Mouse (Mus musculus): Measurements from ENCODE around the gene Trpm8. TPM values are rescaled to one million over a fixed set of nuclear protein-coding genes. Genes with fewer than 3 reads are reported as not detected.

Gene Trpm8
- polyA plus RNA-seq, 1 experiment, result not detected

GRCm38 (mm10) chr1:88294650-88295049 lies 17.2 kb downstream of the Trpm8 start:
- 18% methylated on average over 1 of the region's 1 CpGs for WGBS
- DNase-seq (ENCODE audit: low read depth, low spot score), result no peak

DNA sequence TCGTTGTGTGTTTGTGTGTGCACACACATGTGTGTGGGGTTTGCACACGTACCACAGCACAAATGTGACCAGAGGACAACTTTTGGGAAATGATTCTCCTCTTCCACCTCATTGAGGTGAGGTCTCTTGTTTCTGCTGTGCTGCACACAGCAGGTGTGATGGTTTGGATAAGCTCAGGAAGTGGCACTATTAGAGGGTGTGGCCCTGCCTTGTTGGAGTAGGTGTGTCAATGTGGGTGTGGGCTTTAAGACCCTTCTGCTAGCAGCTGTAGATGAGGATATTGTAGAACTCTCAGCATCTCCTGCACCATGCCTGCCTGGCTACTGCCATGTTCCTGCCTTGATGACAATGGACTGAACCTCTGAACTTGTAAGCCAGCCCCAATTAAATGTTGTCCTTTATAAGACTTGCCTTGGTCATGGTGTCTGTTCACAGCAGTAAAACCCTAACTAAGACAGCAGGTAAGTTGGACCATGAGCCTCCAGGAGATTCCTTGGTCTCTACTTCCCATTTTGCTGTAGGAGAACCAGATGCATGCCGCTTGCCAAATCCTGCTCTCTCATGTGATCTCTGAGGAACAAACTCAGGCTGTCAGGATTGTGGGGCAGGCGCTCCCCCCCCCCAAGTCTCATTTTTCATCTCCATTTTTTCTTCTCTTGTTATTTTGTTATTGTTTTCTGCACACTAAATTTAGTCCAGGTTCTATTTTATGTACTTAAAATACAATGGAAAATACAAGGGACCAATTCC lies 18.9 kb downstream of the Trpm8 start:
- 68% methylated on average over 4 of the region's 4 CpGs for WGBS
- no peak for DNase-seq (ENCODE audit: low read depth, low spot score)

- WGBS, result 65% methylated on average over 7 of the region's 7 CpGs
- no peak for DNase-seq (ENCODE audit: low read depth, low spot score)
Measured at GRCm38 (mm10) chr1:88297480-88298258, 20.2 kb downstream of the Trpm8 start.

GRCm38 (mm10) chr1:88298686-88299528 lies 21.4 kb downstream of the Trpm8 start:
- DNase-seq (ENCODE audit: low read depth, low spot score), result no peak
- 58% methylated on average over 4 of the region's 4 CpGs for WGBS

- DNase-seq (ENCODE audit: low read depth, low spot score), result no peak
Measured at GRCm38 (mm10) chr1:88299529-88299945, 22.1 kb downstream of the Trpm8 start.

DNA sequence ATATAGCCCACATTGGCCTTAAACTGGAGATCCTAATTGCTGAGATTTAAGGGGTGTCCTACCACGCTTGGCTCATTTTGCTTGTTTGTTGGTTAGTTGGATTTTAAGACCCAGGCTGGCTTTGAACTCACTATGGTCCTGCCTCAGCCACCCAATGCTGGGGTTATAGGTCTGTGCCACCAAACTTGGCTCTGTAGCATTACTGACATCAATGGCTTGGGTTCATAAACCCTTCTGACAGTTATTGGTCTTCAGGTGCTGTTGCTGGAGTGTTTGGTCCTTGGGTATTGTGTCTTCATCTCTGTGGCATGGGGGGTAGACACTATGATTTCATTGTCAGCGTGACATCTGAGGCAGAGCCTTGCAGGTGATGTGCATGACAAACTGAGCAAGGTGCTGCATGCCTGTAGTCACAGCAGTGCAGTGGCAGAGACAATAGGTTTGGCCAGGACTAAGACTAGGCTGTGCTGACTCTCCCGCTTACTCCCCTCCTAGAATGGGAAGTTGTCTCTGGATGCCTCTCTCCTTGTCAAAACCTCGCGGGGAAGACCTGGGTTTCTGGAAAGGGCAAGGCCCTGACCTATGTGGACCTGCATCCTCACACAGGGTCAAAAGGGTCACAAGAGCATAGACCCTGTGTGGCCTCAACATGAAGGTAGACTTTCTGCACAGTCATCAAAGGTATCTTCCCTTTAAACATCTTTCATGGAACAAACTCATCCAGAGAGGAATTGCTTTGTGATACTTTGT lies 23.0 kb downstream of the Trpm8 start:
- DNase-seq (ENCODE audit: low read depth, low spot score), result no peak
- WGBS, result 38% methylated on average over 5 of the region's 5 CpGs

More at GRCm38 (mm10) chr1:88299529-88299945, 22.1 kb downstream of the Trpm8 start:
- WGBS, result 79% methylated on average over 2 of the region's 2 CpGs

- WGBS, result 67% methylated on average over 9 of the region's 9 CpGs
- no peak for DNase-seq (ENCODE audit: low read depth, low spot score)
Measured at GRCm38 (mm10) chr1:88301121-88302014, 23.9 kb downstream of the Trpm8 start.

DNA sequence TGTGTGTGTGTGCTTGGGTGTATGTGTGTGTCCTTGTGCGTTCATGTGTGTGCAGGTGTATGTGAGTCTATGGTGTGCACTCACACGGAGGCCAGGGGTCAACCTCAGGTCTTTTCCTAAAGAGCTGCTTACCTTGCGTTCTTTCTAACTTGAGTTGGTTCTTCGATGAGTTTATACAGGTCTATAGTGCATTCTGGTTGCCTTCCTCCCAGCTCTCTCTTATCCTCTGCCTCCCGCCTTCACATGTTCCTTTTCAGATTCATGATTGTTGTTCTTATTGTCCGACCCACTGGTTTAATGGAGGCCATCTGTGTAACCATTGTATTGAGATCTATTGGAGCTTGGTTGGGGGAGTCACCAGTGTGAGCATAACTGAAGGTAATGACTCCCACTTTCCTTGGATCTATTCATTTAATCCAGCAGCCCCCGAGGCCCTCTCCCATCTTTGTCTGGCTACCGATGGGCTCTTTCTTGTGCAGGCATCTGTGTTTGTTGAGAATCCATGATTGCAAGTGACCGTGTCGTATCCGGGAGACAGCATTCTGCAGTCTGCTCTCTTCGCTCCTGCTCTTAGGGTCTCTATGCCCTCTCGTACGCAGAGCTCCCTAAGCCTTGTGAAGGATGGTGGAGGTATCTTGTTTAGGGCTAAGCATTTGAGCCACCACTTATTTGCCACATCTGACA lies 24.7 kb downstream of the Trpm8 start:
- no peak for DNase-seq (ENCODE audit: low read depth, low spot score)
- WGBS, result 62% methylated on average over 14 of the region's 14 CpGs

DNA sequence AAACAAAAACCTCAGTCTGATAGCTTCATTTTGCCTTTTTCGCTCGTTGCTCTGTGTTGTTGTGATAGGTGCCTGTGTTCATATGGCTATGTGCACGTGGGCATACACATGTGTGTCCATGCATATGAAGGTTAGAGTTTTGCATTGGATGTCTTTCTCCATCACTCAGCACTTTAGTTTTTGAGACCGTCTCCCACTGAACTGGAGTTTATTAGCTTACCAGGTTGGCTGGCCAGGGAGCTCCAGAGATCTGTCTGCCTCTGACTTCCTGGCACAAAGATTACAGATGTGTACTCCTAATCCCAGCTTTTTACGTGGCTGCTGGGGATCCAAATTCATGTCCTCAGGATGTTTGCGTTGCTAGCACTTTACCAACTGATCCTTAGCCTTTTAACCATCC lies 26.3 kb downstream of the Trpm8 start:
- no peak for DNase-seq (ENCODE audit: low read depth, low spot score)
- WGBS, result 61% methylated on average over 6 of the region's 6 CpGs

DNA sequence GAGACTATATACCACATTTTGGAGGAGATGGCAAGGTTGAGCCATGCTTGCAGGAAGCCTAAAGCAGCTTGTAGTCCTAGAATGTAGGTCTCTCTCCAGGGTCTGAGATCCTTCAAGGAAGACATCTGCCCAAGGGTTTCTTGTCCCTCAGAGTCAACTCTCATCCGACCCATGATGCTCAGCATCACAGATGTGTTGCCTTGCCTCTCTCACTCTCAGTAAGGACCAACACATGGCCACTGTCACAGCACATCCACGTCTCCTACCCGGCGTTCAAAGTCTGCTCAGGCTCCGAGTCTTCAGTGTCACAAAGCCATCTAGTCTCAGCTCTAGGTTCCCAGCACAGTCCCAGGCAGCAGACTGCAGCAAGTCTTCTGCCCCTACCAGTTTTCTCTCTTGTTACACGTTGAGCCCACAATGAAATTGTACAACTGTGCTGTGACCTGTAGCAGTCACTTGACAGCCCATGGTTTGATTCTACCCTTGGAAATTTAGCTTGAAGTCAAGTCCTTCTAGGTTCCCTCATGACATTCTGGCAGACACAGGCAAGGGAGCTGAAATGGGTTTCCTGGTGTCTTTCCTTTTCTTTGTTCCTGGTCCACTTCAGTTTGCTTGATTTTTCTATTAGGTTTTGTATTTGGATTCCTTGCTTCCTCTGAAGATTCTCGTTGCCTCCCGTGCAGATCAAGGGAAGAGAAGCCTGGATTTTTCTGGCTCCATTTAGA lies 27.0 kb downstream of the Trpm8 start:
- 57% methylated on average over 8 of the region's 8 CpGs for WGBS
- DNase-seq (ENCODE audit: low read depth, low spot score), result no peak

GRCm38 (mm10) chr1:88305018-88305795 lies 27.7 kb downstream of the Trpm8 start:
- no peak for DNase-seq (ENCODE audit: low read depth, low spot score)
- WGBS, result 40% methylated on average over 6 of the region's 6 CpGs

DNA sequence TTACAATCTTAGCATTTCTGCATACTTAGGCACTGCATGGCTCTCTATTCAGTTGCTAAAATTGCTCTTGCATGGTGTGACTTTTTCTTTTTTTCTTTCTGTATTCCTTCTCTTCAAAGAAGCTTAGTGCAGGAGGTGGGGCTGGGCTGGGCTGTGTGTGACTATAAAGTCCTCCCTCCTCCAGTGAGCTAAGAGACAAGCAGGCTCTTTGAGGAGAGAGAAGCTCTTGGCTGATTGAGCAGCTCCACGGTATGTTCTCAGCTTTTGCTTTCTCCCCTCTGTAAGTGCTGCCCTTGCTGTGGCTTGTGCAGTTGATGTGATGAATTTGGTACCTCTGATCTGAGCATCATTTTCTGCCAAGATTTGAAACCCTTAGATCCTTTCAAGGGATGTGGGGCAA lies 29.1 kb downstream of the Trpm8 start:
- WGBS, result 58% methylated on average over 1 of the region's 1 CpGs

DNA sequence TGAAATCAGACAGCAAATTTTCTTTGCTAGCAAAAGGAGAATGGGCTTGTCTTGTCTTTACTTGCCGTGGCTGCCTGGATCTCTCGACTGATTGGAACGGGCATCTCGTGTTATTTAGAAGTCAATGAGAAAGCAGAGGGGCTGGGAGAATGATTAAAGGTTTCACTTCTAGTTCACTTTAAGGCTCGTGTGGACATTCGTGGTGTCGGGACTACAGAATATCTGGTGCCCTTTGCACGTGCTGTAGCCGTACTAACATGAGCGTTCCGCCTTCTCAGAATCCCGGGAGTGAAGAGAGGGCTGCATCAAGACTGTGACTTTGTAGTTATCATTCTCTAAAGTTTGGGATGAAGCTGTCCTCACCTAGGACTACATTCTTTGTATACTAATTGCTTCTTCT lies 29.7 kb downstream of the Trpm8 start:
- WGBS, result 64% methylated on average over 12 of the region's 12 CpGs
- DNase-seq (ENCODE audit: low read depth, low spot score), result no peak

More for the DNA sequence above, 29.1 kb downstream of the Trpm8 start:
- DNase-seq (ENCODE audit: low read depth, low spot score), result no peak

- DNase-seq (ENCODE audit: low read depth, low spot score), result no peak
- 45% methylated on average over 2 of the region's 2 CpGs for WGBS
Measured at GRCm38 (mm10) chr1:88309020-88309419, 31.6 kb downstream of the Trpm8 start.

GRCm38 (mm10) chr1:88309905-88310304 lies 32.4 kb downstream of the Trpm8 start:
- no peak for DNase-seq (ENCODE audit: low read depth, low spot score)
- WGBS, result 50% methylated on average over 3 of the region's 3 CpGs

GRCm38 (mm10) chr1:88310349-88310748 lies 32.9 kb downstream of the Trpm8 start:
- DNase-seq (ENCODE audit: low read depth, low spot score), result no peak
- 62% methylated on average over 3 of the region's 3 CpGs for WGBS

DNA sequence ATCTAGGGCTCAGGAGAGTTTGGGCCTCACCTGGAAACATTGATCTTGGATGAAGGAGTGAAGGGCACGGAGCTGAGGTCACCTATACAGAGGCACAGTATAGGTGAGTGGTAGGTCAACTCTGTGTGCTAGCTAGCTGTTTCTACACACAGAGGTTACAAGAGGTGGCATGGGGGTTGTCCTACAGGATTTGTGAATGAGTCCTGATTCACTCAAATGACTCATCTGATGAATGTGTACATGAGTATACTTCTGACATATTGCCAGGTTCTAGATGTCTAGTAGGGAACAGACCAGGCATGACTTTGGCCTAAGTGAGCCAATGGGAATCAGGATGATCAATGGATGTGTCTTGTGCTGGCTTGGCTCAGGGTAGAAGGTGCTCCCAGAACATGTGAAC lies 39.8 kb downstream of the Trpm8 start:
- WGBS, result 78% methylated on average over 1 of the region's 1 CpGs
- DNase-seq (ENCODE audit: low read depth, low spot score), result no peak
